Mouse (Mus musculus): Measurements from ENCODE around the gene Vav2. TPM values are rescaled to one million over a fixed set of nuclear protein-coding genes. Genes with fewer than 3 reads are reported as not detected.

Gene Vav2
- polyA plus RNA-seq, 1 experiment from 2014 or later, result 7.4 TPM

GRCm38 (mm10) chr2:27343984-27344453, 82.8 kb downstream of the Vav2 start:
- peak; percentile 68 for DNase-seq (ENCODE audit: low spot score)

DNA sequence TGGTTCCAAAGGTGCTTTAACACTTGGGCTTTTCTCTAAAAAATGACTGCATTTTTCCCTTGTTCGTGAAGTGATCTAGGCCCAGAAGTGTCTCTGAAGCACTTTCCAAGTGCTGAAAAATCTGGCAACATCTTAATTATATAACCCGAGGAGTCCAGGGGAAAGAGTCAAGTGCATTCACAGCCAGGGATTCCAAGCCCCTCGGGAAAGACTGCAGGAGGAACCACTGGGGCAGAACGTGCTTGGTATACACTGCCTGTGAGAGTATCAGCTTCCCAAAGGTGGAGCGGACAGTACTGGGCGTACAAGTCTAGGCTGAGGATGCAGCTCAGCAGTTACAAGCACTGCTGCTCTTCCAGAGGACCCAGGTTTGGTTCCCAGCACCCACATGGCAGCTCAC, 86.2 kb downstream of the Vav2 start:
- H3K4me1 ChIP-seq (ENCODE audit: control insufficient read depth, insufficient read depth, low read length), result peaks cover 14% of the 10 kb centered on the region
- ATAC-seq, result no peak

More at GRCm38 (mm10) chr2:27343984-27344453, 82.8 kb downstream of the Vav2 start:
- Histone ChIP-seq H3K4me1 (ENCODE audit: control insufficient read depth, insufficient read depth, low read length) (peaks cover 14% of the 10 kb centered on the region), H3K9ac (ENCODE audit: low read length) (peak overlapping the region; percentile 29; the same call in 1 of the 2 replicates), H3K36me3 (ENCODE audit: control insufficient read depth, insufficient read depth, low read length) (no peaks in the 10 kb centered on the region), H3K4me2 (ENCODE audit: low read length) (peak overlapping the region; percentile 28), H3K9me3 (replicated peaks; ENCODE audit: control insufficient read depth, low read length) (no peaks in the 10 kb centered on the region), H3K27me3 (replicated peaks; ENCODE audit: control insufficient read depth, insufficient read depth, low read length) (no peaks in the 10 kb centered on the region), H3K4me3 (ENCODE audit: low read depth, low read length) (no peak overlapping the region), H3K27ac (ENCODE audit: low read depth, low read length) (peak overlapping the region; percentile 74)
- 17% methylated on average over 12 of the region's 12 CpGs for WGBS
- peak; percentile 32 for ATAC-seq

DNA sequence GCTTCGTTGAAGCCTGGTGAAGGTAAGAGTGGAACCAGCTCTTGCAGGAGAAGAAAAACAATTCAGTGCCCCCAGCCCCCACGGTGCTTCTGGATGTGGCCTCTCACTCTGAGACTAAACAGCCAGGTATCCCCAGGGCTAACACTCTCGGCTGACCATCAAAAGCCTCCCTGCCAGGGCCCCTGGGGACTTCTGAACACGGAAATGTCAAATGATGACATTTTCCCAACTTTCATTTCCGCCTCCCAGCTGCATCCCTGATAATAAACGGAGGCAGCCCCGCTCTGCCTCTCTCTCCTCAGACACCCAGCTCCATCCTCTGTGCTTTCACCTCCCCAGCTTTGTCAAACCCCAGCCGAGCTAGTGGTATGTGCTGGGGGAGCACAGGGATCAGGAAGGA, 87.8 kb downstream of the Vav2 start:
- H3K4me3 ChIP-seq (ENCODE audit: low read depth, low read length), result no peak overlapping the region
- DNase-seq (ENCODE audit: low spot score) (no peak), ATAC-seq (no peak)
- no peak overlapping the region for H3K27ac ChIP-seq (ENCODE audit: low read depth, low read length)
- no peak overlapping the region for H3K9ac ChIP-seq (ENCODE audit: low read length)
- H3K27me3 ChIP-seq (replicated peaks; ENCODE audit: control insufficient read depth, insufficient read depth, low read length), result no peaks in the 10 kb centered on the region
- H3K4me2 ChIP-seq (ENCODE audit: low read length), result no peak overlapping the region
- H3K4me1 ChIP-seq (ENCODE audit: control insufficient read depth, insufficient read depth, low read length), result peaks cover 16% of the 10 kb centered on the region
- no peaks in the 10 kb centered on the region for H3K36me3 ChIP-seq (ENCODE audit: control insufficient read depth, insufficient read depth, low read length)
- 79% methylated on average over 8 of the region's 8 CpGs for WGBS
- no peaks in the 10 kb centered on the region for H3K9me3 ChIP-seq (replicated peaks; ENCODE audit: control insufficient read depth, low read length)

More for the DNA sequence above, 86.2 kb downstream of the Vav2 start:
- Histone ChIP-seq H3K36me3 (ENCODE audit: control insufficient read depth, insufficient read depth, low read length) (no peaks in the 10 kb centered on the region), H3K27me3 (replicated peaks; ENCODE audit: control insufficient read depth, insufficient read depth, low read length) (no peaks in the 10 kb centered on the region), H3K4me2 (ENCODE audit: low read length) (no peak overlapping the region), H3K9ac (ENCODE audit: low read length) (no peak overlapping the region), H3K9me3 (replicated peaks; ENCODE audit: control insufficient read depth, low read length) (no peaks in the 10 kb centered on the region), H3K4me3 (ENCODE audit: low read depth, low read length) (no peak overlapping the region), H3K27ac (ENCODE audit: low read depth, low read length) (no peak overlapping the region)
- DNase-seq (ENCODE audit: low spot score), result no peak
- WGBS, result 88% methylated on average over 6 of the region's 6 CpGs

DNA sequence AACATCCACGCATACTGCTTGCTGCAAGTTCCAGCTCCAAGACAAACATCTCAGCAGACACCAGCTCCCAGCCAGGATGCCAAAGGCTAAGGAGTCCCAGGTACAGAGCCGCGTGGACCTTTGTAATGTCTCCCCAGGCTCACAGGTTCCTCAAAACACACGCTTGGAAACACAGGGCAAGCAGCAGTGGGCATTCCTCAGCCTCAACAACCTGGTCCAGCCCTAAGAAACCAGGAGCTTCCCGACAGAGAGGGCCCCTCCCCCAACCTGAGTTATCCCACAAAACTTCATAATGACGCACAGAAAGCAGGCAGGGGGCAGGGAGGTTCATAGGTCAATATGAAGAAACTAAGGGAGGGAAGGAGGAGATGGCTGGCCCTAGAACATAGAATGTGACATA, 89.6 kb downstream of the Vav2 start:
- Histone ChIP-seq H3K4me1 (ENCODE audit: control insufficient read depth, insufficient read depth, low read length) (peaks cover 5% of the 10 kb centered on the region; the same call in 1 of the 2 replicates), H3K4me2 (ENCODE audit: low read length) (no peak overlapping the region), H3K36me3 (ENCODE audit: control insufficient read depth, insufficient read depth, low read length) (no peaks in the 10 kb centered on the region), H3K9me3 (replicated peaks; ENCODE audit: control insufficient read depth, low read length) (no peaks in the 10 kb centered on the region), H3K9ac (ENCODE audit: low read length) (no peak overlapping the region), H3K4me3 (ENCODE audit: low read depth, low read length) (no peak overlapping the region), H3K27me3 (replicated peaks; ENCODE audit: control insufficient read depth, insufficient read depth, low read length) (no peaks in the 10 kb centered on the region), H3K27ac (ENCODE audit: low read depth, low read length) (no peak overlapping the region)
- WGBS, result 68% methylated on average over 6 of the region's 6 CpGs
- no peak for ATAC-seq
- no peak for DNase-seq (ENCODE audit: low spot score)

DNA sequence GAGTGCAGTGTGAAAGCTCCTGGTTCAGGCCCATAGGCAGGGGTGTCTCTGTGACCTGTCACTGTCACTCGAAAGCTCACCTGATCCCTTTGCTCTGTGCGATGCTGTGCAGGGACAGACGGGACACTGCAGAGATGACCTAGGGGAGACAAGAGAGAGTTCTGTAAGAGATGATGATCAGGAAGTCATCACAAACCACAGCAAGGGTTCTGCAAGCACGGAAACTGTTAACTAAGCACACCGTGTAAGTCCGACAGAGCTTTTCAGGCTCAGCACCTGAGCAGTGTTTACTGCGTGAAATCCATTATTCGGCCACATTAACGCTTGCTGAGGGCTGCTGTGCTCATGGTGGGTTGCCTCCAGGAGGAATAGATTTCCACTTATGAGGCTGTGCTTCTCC, 90.2 kb downstream of the Vav2 start:
- H3K4me3 ChIP-seq (ENCODE audit: low read depth, low read length), result no peak overlapping the region
- no peaks in the 10 kb centered on the region for H3K36me3 ChIP-seq (ENCODE audit: control insufficient read depth, insufficient read depth, low read length)
- H3K27ac ChIP-seq (ENCODE audit: low read depth, low read length), result no peak overlapping the region
- H3K27me3 ChIP-seq (replicated peaks; ENCODE audit: control insufficient read depth, insufficient read depth, low read length), result no peaks in the 10 kb centered on the region
- no peak overlapping the region for H3K4me2 ChIP-seq (ENCODE audit: low read length)
- H3K4me1 ChIP-seq (ENCODE audit: control insufficient read depth, insufficient read depth, low read length), result peaks cover 5% of the 10 kb centered on the region; the same call in 1 of the 2 replicates
- DNase-seq (ENCODE audit: low spot score), result no peak
- ATAC-seq, result no peak
- 80% methylated on average over 9 of the region's 9 CpGs for WGBS
- H3K9me3 ChIP-seq (replicated peaks; ENCODE audit: control insufficient read depth, low read length), result no peaks in the 10 kb centered on the region
- no peak overlapping the region for H3K9ac ChIP-seq (ENCODE audit: low read length)

DNA sequence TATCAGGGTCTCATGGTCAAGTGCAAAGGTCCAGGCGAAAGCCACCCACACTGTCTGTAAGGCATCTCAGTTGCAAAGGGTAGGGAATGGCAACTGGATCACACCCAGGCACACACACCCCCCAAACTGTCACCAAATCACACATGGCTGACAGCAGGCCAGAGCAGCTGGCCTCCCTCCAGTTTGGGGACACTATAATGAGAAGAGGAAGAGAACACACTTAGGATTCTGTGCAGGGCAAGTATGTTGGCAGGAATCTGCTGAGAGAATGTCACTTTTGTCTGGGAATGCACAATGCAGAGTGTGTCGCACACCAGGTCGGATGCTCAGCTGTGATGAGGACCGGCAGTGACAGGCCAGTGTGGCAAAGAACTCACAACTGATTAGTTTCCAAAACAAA, 92.0 kb downstream of the Vav2 start:
- Histone ChIP-seq H3K27ac (ENCODE audit: low read depth, low read length) (no peak overlapping the region), H3K27me3 (replicated peaks; ENCODE audit: control insufficient read depth, insufficient read depth, low read length) (no peaks in the 10 kb centered on the region), H3K36me3 (ENCODE audit: control insufficient read depth, insufficient read depth, low read length) (no peaks in the 10 kb centered on the region), H3K9ac (ENCODE audit: low read length) (no peak overlapping the region), H3K4me1 (ENCODE audit: control insufficient read depth, insufficient read depth, low read length) (peaks cover 9% of the 10 kb centered on the region; the same call in 1 of the 2 replicates), H3K4me2 (ENCODE audit: low read length) (no peak overlapping the region), H3K9me3 (replicated peaks; ENCODE audit: control insufficient read depth, low read length) (no peaks in the 10 kb centered on the region), H3K4me3 (ENCODE audit: low read depth, low read length) (no peak overlapping the region)
- DNase-seq (ENCODE audit: low spot score) (peak; percentile 61), ATAC-seq (peak; percentile 44)
- 55% methylated on average over 4 of the region's 4 CpGs for WGBS

DNA sequence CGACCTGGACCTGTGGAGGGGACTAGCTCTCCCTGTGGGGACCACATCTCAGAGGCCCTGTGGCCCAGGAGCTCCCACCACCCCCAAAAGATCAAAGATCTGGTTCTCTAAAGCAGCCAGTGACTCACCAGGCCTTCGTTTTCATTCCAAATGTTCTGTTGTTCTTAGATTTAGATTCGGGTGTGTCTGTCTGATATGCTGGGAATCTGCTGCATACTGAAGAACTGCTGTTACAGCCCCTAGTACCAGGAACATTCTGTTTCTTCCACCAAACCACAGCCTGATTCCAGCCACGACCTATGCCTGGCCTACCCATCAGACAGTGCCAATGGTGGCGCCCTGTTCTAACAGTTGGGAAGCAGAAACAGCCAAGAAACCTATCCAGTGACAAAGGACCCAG, 95.3 kb downstream of the Vav2 start:
- ATAC-seq (no peak), DNase-seq (ENCODE audit: low spot score) (no peak)
- H3K9ac ChIP-seq (ENCODE audit: low read length), result no peak overlapping the region
- no peak overlapping the region; the same call in 1 of the 2 replicates for H3K27ac ChIP-seq (ENCODE audit: low read depth, low read length)
- H3K9me3 ChIP-seq (replicated peaks; ENCODE audit: control insufficient read depth, low read length), result no peaks in the 10 kb centered on the region
- no peaks in the 10 kb centered on the region for H3K27me3 ChIP-seq (replicated peaks; ENCODE audit: control insufficient read depth, insufficient read depth, low read length)
- H3K36me3 ChIP-seq (ENCODE audit: control insufficient read depth, insufficient read depth, low read length), result no peaks in the 10 kb centered on the region
- 83% methylated on average over 5 of the region's 5 CpGs for WGBS
- H3K4me2 ChIP-seq (ENCODE audit: low read length), result no peak overlapping the region
- H3K4me3 ChIP-seq (ENCODE audit: low read depth, low read length), result no peak overlapping the region
- peaks cover 9% of the 10 kb centered on the region; the same call in 1 of the 2 replicates for H3K4me1 ChIP-seq (ENCODE audit: control insufficient read depth, insufficient read depth, low read length)

GRCm38 (mm10) chr2:27330446-27330845, 96.4 kb downstream of the Vav2 start:
- WGBS, result 46% methylated on average over 8 of the region's 8 CpGs
- Histone ChIP-seq H3K9ac (ENCODE audit: low read length) (no peak overlapping the region), H3K27ac (ENCODE audit: low read depth, low read length) (peak overlapping the region; percentile 2; the same call in 1 of the 2 replicates), H3K4me3 (ENCODE audit: low read depth, low read length) (no peak overlapping the region), H3K9me3 (replicated peaks; ENCODE audit: control insufficient read depth, low read length) (no peaks in the 10 kb centered on the region), H3K27me3 (replicated peaks; ENCODE audit: control insufficient read depth, insufficient read depth, low read length) (no peaks in the 10 kb centered on the region), H3K36me3 (ENCODE audit: control insufficient read depth, insufficient read depth, low read length) (no peaks in the 10 kb centered on the region), H3K4me2 (ENCODE audit: low read length) (no peak overlapping the region), H3K4me1 (ENCODE audit: control insufficient read depth, insufficient read depth, low read length) (peaks cover 9% of the 10 kb centered on the region; the same call in 1 of the 2 replicates)
- peak; percentile 24; the same call in 1 of the 2 replicates for ATAC-seq
- peak; percentile 51 for DNase-seq (ENCODE audit: low spot score)

- Histone ChIP-seq H3K36me3 (ENCODE audit: control insufficient read depth, insufficient read depth, low read length) (no peaks in the 10 kb centered on the region), H3K9ac (ENCODE audit: low read length) (no peak overlapping the region), H3K27ac (ENCODE audit: low read depth, low read length) (peak overlapping the region; percentile 2; the same call in 1 of the 2 replicates), H3K9me3 (replicated peaks; ENCODE audit: control insufficient read depth, low read length) (no peaks in the 10 kb centered on the region), H3K4me1 (ENCODE audit: control insufficient read depth, insufficient read depth, low read length) (peaks cover 6% of the 10 kb centered on the region; the same call in 1 of the 2 replicates), H3K27me3 (replicated peaks; ENCODE audit: control insufficient read depth, insufficient read depth, low read length) (no peaks in the 10 kb centered on the region), H3K4me3 (ENCODE audit: low read depth, low read length) (no peak overlapping the region), H3K4me2 (ENCODE audit: low read length) (no peak overlapping the region)
- ATAC-seq (no peak), DNase-seq (ENCODE audit: low spot score) (no peak)
- WGBS, result 92% methylated on average over 10 of the region's 10 CpGs
Observed at GRCm38 (mm10) chr2:27329386-27330060, 97.3 kb downstream of the Vav2 start.

All from forebrain, embryonic 14.5 days (tissue).